Mouse (Mus musculus) CD4-positive, CD25-positive, alpha-beta regulatory T cell, adult 2 months (primary cell): ENCODE measurements around the gene Eif4g3.
A peak's percentile ranks its signal among the peaks of the same experiment; 100 is the strongest.

Source experiments
- DNase-seq: peaks from one replicate; pipeline ENCODE4 v3.0.0-alpha.2; 2012; ENCODE audit warnings: low read depth, low spot score

Eif4g3 gene

GRCm38 (mm10) chr4:138217951-138218685, 225.3 kb downstream of the Eif4g3 start:
- no peak for DNase-seq

DNA sequence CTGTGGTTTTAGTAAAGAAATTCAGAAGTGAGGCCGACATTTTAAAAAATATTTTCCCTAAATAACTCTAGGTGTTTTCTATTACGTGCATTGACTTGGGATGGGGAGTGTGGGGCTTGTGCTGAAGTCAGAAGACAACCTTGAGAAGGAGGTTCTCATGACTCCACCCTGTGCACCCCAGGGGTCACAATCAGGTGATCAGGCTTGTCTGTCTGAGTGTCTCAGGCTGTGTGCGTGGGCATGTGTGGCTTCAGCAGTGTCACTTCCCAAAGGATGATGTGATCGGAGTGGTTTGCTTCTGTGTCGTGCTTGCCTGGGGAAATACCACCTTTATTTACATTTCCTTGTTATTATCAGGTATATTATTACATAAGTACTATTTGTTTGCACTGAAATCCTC, 226.5 kb downstream of the Eif4g3 start:
- DNase-seq, result peak; percentile 43

DNA sequence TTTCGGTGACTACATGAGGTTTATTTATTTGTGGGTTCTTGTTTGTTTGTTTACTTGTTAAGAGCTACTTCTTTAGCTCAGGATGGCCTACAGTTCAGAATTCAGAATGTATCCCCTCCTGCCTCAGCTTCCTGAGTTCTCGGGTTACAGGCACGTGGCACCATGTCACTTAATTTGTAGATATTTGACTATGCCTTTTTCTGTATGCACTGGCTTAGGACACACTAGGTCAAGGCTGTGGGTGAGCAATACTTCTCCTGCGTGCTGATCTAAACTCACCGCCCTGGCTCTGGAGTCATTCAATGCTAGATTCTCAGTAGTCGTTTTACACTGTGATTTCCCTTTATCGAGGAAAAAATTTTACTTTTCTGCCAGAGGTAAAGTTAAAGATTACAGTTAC, 227.9 kb downstream of the Eif4g3 start:
- no peak for DNase-seq

DNA sequence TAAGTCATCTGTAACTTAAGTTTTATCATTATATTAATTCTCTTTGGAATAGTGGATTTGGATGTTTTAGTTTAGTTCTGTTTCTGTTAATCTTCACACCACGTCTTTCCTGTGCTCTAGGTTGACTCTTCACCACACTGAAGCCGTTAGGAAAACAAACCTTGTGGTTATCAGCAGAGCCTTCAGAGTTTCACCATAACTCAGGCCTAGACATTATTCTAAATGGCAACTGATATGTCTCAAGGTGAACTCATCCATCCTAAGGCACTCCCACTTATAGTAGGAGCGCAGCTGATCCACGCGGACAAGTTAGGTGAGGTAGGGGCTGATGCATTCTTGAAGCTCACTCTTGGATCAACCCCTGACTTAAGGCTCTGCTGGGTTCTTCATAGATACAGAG, 228.6 kb downstream of the Eif4g3 start:
- DNase-seq, result no peak

GRCm38 (mm10) chr4:138222396-138222795, 229.6 kb downstream of the Eif4g3 start:
- peak; percentile 48 for DNase-seq

- DNase-seq, result peak; percentile 44
Observed at GRCm38 (mm10) chr4:138223623-138224022, 230.8 kb downstream of the Eif4g3 start.

DNA sequence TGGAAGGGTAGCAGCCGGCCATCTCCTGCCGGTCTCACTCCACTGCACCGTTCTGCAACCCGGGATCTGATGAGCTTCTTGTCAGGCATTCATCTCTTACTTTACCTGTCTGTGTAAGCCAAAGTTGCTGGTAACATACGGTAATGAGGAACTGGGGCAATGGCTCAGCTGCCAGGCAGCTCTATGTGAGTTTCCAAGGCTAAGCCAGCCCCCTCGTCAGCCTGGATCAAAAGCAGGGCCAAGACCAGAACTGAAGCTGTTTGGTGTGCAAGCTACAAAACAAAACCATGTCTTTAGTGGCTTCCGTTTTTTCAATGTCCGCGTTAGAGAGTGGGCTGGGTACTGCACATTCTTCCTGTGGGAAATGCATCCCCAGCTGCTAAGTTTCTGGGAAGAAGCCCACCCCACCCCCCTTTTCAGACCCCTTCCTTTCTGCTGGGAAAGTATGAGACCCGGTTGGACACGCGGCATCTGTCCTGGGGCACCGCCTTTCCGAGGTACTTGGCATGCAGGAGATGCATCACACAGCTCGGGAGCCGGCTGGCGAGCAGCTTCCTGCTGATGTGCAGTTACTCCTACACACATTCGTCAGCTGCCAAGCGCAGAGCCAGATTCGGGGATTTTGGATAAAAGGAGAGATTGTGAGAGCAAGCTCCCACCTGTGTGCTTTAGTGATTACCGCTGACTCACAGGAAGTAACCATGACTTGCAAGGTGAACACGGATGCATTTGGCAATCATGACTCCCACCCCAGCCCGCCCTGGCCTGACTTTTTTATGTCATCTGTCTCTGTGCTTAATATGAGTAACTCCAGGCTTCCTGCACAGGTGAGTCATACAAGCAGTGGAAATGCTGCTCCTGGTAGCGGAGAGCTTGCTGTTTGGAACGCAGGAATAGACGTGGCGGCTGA, 254.2 kb downstream of the Eif4g3 start:
- DNase-seq, result no peak

DNA sequence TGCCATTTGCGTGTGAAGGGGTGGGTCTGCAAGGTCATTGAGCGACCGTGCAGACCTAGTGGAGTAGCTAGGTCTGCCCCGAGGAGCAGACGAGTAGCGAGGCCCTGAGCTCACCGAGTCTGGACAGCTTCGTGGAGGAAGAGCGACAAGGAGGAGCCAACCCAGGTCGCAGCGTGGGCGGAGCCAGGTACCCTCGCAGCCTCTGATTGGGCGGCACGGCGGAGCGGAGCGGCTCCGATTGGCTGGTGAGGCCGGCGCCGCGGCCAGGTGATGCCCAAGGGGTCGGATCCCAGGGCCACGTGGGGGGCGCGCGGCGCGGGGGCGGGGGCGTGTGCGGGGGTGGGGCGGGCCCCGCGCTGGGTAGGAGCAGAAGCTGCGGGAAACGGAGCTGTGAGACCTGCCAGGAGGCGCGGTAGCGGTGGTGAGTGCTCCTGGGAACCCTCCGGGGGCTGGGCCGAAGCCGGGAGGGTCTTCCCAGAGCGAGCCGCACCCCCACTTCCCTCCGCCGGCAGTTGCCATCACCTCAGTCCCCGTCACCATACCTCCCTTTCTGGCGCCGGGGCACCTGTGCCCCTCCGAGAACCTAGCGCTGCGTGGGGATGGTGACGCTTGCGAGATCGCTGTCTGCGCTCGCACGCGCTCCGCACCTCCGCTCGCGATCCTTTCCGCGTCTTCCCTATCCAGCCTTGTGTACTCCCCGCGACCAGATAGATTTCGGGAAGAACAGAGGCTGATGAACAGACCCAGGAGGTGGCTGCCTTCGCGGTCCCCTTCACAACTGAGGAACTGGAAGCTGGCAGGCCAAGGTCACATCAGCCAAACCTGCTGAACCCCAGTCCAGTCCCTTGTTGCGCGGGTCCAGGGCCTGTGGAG, 257.5 kb downstream of the Eif4g3 start, which contains the start of the genes Sh2d5 and Kif17:
Gene Sh2d5, plus strand, starts transcription at position 316 of the 873 bp plus-strand sequence.
Gene Kif17, plus strand, starts transcription at position 348 of the 873 bp plus-strand sequence.
- peak; percentile 83 for DNase-seq

DNA sequence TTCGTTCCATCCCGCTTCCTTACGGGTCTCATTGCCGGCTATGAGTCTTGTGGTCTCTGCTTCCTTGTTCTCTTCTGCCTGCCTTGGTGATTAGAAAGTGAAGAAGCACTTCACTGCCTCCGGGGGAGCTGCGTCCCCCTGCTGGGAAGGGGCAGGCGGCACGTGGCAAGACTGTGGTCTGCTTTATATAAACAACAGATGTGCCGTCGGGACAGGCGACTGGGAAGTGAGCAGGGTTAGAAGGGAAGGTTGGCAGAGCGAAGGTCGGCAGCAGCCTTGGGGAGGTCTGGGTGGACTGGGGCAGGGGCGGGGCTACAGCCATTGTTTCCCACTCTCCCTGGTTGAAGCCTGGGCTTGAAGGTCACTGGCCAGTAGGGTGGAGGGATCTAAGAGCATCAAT, 259.0 kb downstream of the Eif4g3 start:
- DNase-seq, result peak; percentile 39

DNA sequence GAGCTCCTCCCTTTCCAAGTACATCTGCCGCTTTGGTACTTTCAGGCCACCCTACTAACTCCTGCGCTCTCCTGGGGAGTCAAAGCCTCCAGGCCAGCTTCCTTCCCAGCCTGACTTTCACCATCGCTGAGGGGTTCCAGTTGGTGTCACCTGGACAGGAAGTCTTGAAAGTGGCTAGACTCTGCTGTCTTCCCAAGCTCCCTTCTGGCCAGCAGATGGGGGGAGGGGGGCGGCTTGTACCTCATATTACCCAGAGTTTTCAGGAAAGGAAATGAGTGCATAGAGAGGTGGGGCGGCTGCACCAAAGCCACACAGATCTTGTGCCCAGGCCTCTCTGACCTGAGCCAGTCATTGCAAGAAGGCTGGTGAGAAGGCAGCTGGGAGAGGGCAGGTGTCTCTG, 259.4 kb downstream of the Eif4g3 start:
- DNase-seq, result no peak

DNA sequence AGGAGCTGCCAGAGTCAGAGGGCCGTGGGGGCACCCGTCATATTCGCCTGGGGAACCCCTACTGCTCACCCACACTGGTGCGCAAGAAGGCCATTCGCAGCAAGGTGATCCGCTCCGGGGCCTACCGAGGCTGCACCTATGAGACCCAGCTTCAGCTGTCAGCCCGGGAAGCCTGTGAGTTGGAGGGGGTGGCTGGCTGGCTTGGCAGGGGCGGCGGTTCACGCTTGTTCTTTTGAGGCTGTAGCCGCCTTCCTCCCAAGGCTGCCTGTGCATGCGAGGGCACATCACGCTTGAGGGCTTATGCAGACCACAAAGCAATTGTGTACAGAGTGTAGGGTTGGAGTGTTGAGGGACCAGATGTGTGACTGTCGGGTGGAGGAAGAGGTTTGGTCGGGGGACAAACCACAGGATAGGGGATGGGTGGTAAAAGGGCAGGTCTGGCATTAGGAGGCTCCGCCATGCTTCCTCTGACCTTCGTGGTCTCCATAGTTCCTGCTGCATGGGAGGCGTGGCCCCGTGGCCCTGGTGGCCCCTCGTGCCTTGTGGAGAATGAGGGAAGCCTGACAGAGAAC, 264.4 kb downstream of the Eif4g3 start:
- no peak for DNase-seq
